In genomic region chr7:99151342-99151741, GRCm38 (mm10) we compare ENCODE assay signal across 8 mouse cellular contexts. TPM values are rescaled to one million over a fixed set of nuclear protein-coding genes. Genes with fewer than 3 reads are reported as not detected.
DNase-seq lines count a peak whose midpoint lies in the region; ATAC-seq and TF ChIP-seq lines count a peak whose summit lies in the region.

No protein-coding gene starts in this region.

- H3K9me3 ChIP-seq in G1E (replicated peaks): no peaks in the 10 kb centered on the region
- no peaks in the 10 kb centered on the region for H3K9me3 ChIP-seq in forebrain, postnatal 0 days (ENCODE audit: low read length)
- no peaks in the 10 kb centered on the region for H3K9me3 ChIP-seq in hindbrain, embryonic 11.5 days (ENCODE audit: control insufficient read depth, low read length)
- no peaks in the 10 kb centered on the region for H3K9me3 ChIP-seq in lung, postnatal 0 days (ENCODE audit: low read length)

- H3K9ac ChIP-seq in forebrain, postnatal 0 days: no peak overlapping the region
- no peak overlapping the region for H3K9ac ChIP-seq in hindbrain, embryonic 11.5 days (ENCODE audit: low read depth, low read length)
- H3K9ac ChIP-seq in lung, postnatal 0 days (replicated peaks; ENCODE audit: low read depth): no peak overlapping the region

- peak; percentile 89 for ATAC-seq in G1E (ENCODE audit: extremely low read depth, insufficient number of reproducible peaks, low FRiP score, poor library complexity, severe bottlenecking)
- peak; percentile 92 for ATAC-seq in forebrain, postnatal 0 days
- ATAC-seq in hindbrain, embryonic 11.5 days (ENCODE audit: low FRiP score): peak; percentile 48; the same call in 1 of the 2 replicates
- peak; percentile 89 for ATAC-seq in lung, postnatal 0 days

- H3K36me3 ChIP-seq in G1E (replicated peaks): no peaks in the 10 kb centered on the region
- H3K36me3 ChIP-seq in forebrain, postnatal 0 days (ENCODE audit: insufficient read depth): no peaks in the 10 kb centered on the region
- no peaks in the 10 kb centered on the region for H3K36me3 ChIP-seq in hindbrain, embryonic 11.5 days (ENCODE audit: control insufficient read depth, insufficient read depth, low read length)
- H3K36me3 ChIP-seq in lung, postnatal 0 days (ENCODE audit: insufficient read depth, low read length): no peaks in the 10 kb centered on the region

- peaks cover 34% of the 10 kb centered on the region for H3K4me1 ChIP-seq in G1E (ENCODE audit: insufficient read depth, low read depth, low read length)
- H3K4me1 ChIP-seq in forebrain, postnatal 0 days (ENCODE audit: insufficient read depth): no peaks in the 10 kb centered on the region
- no peaks in the 10 kb centered on the region for H3K4me1 ChIP-seq in hindbrain, embryonic 11.5 days (replicated peaks; ENCODE audit: control insufficient read depth, insufficient read depth, low read length)
- peaks cover 8% of the 10 kb centered on the region for H3K4me1 ChIP-seq in lung, postnatal 0 days (ENCODE audit: insufficient read depth, low read depth, low read length)

- DNase-seq in G1E (ENCODE audit: low spot score): peak; percentile 36
- DNase-seq in cerebellum, adult 11-12 months: peak; percentile 93
- DNase-seq in forebrain, postnatal 0 days: peak; percentile 92
- peak; percentile 95 for DNase-seq in hindbrain, embryonic 11.5 days (ENCODE audit: low spot score)
- DNase-seq in layer of hippocampus, adult 9-11 months: peak; percentile 96
- peak; percentile 98 for DNase-seq in lung, postnatal 0 days (ENCODE audit: low spot score)
- peak; percentile 93 for DNase-seq in retina, adult 2 months (ENCODE audit: low read depth, low spot score)
- peak; percentile 95 for DNase-seq in thymus, postnatal 25 days

- no peak overlapping the region for H3K4me3 ChIP-seq in G1E (ENCODE audit: low read depth, low read length)
- no peak overlapping the region for H3K4me3 ChIP-seq in forebrain, postnatal 0 days (ENCODE audit: low read depth, low read length)
- no peak overlapping the region for H3K4me3 ChIP-seq in hindbrain, embryonic 11.5 days (ENCODE audit: low read depth, low read length)
- no peak overlapping the region for H3K4me3 ChIP-seq in lung, postnatal 0 days (ENCODE audit: low read depth, low read length)

- H3K4me2 ChIP-seq in forebrain, postnatal 0 days (ENCODE audit: low read depth): no peak overlapping the region
- no peak overlapping the region for H3K4me2 ChIP-seq in hindbrain, embryonic 11.5 days (replicated peaks; ENCODE audit: low read depth, low read length)
- no peak overlapping the region for H3K4me2 ChIP-seq in lung, postnatal 0 days (replicated peaks; ENCODE audit: low read depth, low read length)

- WGBS in forebrain, postnatal 0 days: 5% methylated on average over 7 of the region's 7 CpGs
- 7% methylated on average over 7 of the region's 7 CpGs for WGBS in hindbrain, embryonic 11.5 days
- 3% methylated on average over 7 of the region's 7 CpGs for WGBS in lung, postnatal 0 days

- H3K27me3 ChIP-seq in G1E (ENCODE audit: insufficient read depth, low read length): peaks cover 40% of the 10 kb centered on the region
- no peaks in the 10 kb centered on the region for H3K27me3 ChIP-seq in forebrain, postnatal 0 days (ENCODE audit: insufficient read depth, low read length)
- no peaks in the 10 kb centered on the region for H3K27me3 ChIP-seq in hindbrain, embryonic 11.5 days (ENCODE audit: control insufficient read depth, insufficient read depth, low read length)
- no peaks in the 10 kb centered on the region for H3K27me3 ChIP-seq in lung, postnatal 0 days (replicated peaks; ENCODE audit: insufficient read depth, low read length)

- no peak for TF ChIP-seq EP300 in lung, postnatal 0 days (IDR thresholded peaks at IDR 0.05)

- H3K27ac ChIP-seq in forebrain, postnatal 0 days (ENCODE audit: low read depth, low read length): no peak overlapping the region
- no peak overlapping the region for H3K27ac ChIP-seq in hindbrain, embryonic 11.5 days (ENCODE audit: low read depth, low read length)
- no peak overlapping the region for H3K27ac ChIP-seq in lung, postnatal 0 days (ENCODE audit: low read length)

- TF ChIP-seq CTCF in G1E (IDR thresholded peaks at IDR 0.05; ENCODE audit: low read depth, low read length): peak; percentile 97
- peak; percentile 99 for TF ChIP-seq CTCF in forebrain, postnatal 0 days (IDR thresholded peaks at IDR 0.05; ENCODE audit: low read depth)
- peak; percentile 100 for TF ChIP-seq CTCF in lung, postnatal 0 days (IDR thresholded peaks at IDR 0.05)

RNA-seq across cellular contexts. Expression of gene Uvrag, which starts 10.4 kb away (rescaled TPM):
- total RNA-seq in G1E (2014; fragmentation: Nextera tagmentation): 23.3 and 25.0 TPM in 2 replicates
- 27.5 and 29.9 TPM in 2 replicates for total RNA-seq in G1E (2017)
- 13.1 and 20.3 TPM in 2 replicates for polyA plus RNA-seq in G1E (2012)
- 18.8 and 19.5 TPM in 2 replicates for total RNA-seq in forebrain, postnatal 0 days (2014; rRNA removed)
- polyA plus RNA-seq in forebrain, postnatal 0 days (2015; fragmentation: Nextera tagmentation; extraction: Ambion mirVana): 14.8 and 18.6 TPM in 2 replicates
- polyA plus RNA-seq in hindbrain, embryonic 11.5 days (2014; fragmentation: Nextera tagmentation; extraction: Ambion mirVana): 11.7 and 13.1 TPM in 2 replicates
- polyA plus RNA-seq in lung, postnatal 0 days (2015; fragmentation: Nextera tagmentation; extraction: Ambion mirVana): 23.4 and 28.6 TPM in 2 replicates

RNA-seq across cellular contexts. Expression of gene Dgat2, which starts 31.2 kb away (rescaled TPM):
- total RNA-seq in G1E (2014; fragmentation: Nextera tagmentation) (not detected in 2 replicates), G1E (2017) (0.27 and 0.52 TPM in 2 replicates)
- 0.06 and 0.08 TPM in 2 replicates for polyA plus RNA-seq in G1E (2012)
- 37.1 and 41.3 TPM in 2 replicates for total RNA-seq in forebrain, postnatal 0 days (2014; rRNA removed)
- polyA plus RNA-seq in forebrain, postnatal 0 days (2015; fragmentation: Nextera tagmentation; extraction: Ambion mirVana): 37.2 and 41.3 TPM in 2 replicates
- polyA plus RNA-seq in hindbrain, embryonic 11.5 days (2014; fragmentation: Nextera tagmentation; extraction: Ambion mirVana): 9.4 and 11.2 TPM in 2 replicates
- 14.6 and 15.3 TPM in 2 replicates for polyA plus RNA-seq in lung, postnatal 0 days (2015; fragmentation: Nextera tagmentation; extraction: Ambion mirVana)

Comparison
In these comparisons a context has a peak if more than half of its experiments do, and no peak if none do; other contexts are left out.
1. DNase-seq: peak in every context shown above with its lines; median percentile 98 in lung, postnatal 0 days; 96 in layer of hippocampus, adult 9-11 months; 95 in hindbrain, embryonic 11.5 days; 95 in thymus, postnatal 25 days; 93 in cerebellum, adult 11-12 months; 93 in retina, adult 2 months; 92 in forebrain, postnatal 0 days; 36 in G1E.